Mouse (Mus musculus) C2C12 (cell line): ENCODE results near the gene Pip4p1. TPM values are rescaled to one million over a fixed set of nuclear protein-coding genes. Genes with fewer than 3 reads are reported as not detected.
A peak's percentile ranks its signal among the peaks of the same experiment; 100 is the strongest.
"Not testable (repeated sequence)": the region's sequence is repeated elsewhere in the genome, so short reads cannot be mapped to it uniquely, and the experiment has no call there.

ENCODE experiments used
- H3K27me3 ChIP-seq: one replicate; pipeline ENCODE4 v1.6.1; 2011; ENCODE audit not compliant: control insufficient read depth, insufficient read depth, insufficient read length
- H3K36me3 ChIP-seq: one replicate; pipeline ENCODE4 v1.6.1; 2011; ENCODE audit not compliant: control insufficient read depth, insufficient read depth
- H3K4me3 ChIP-seq: one replicate; pipeline ENCODE4 v1.5.1; 2011; ENCODE audit warnings: mild to moderate bottlenecking, control low read depth; ENCODE audit not compliant: poor library complexity, insufficient read depth, severe bottlenecking
- H3K79me2 ChIP-seq: one replicate; pipeline ENCODE4 v1.6.1; 2011; ENCODE audit not compliant: control insufficient read depth, insufficient read depth
- H3K79me3 ChIP-seq: one replicate; pipeline ENCODE4 v1.6.1; 2011; ENCODE audit warnings: low read depth, control low read depth
- H3ac ChIP-seq: one replicate; pipeline ENCODE3; 2011; ENCODE audit warnings: low read depth; ENCODE audit not compliant: control insufficient read depth, insufficient read length
- CEBPB ChIP-seq: IDR thresholded peaks from one replicate; pipeline ENCODE4 v1.6.1; 2011; ENCODE audit warnings: low read depth, mild to moderate bottlenecking, control low read depth, moderate library complexity
- CTCF ChIP-seq: IDR thresholded peaks from one replicate; pipeline ENCODE4 v1.5.1; 2011; ENCODE audit not compliant: control insufficient read depth, insufficient read depth, insufficient read length
- FOSL1 ChIP-seq: IDR thresholded peaks from one replicate; pipeline ENCODE4 v1.8.0; 2011; ENCODE audit warnings: mild to moderate bottlenecking, low read length; ENCODE audit not compliant: poor library complexity, insufficient read depth, severe bottlenecking
- MAX ChIP-seq: IDR thresholded peaks from one replicate; pipeline ENCODE4 v1.6.1; 2011; ENCODE audit warnings: mild to moderate bottlenecking, control low read depth
- MYOD1 ChIP-seq: IDR thresholded peaks from one replicate; pipeline ENCODE4 v1.6.1; 2011; ENCODE audit warnings: low read depth; ENCODE audit not compliant: control insufficient read depth, insufficient read length
- MYOG ChIP-seq: IDR thresholded peaks from one replicate; pipeline ENCODE4 v1.6.1; 2011; ENCODE audit not compliant: control insufficient read depth, insufficient read length; ENCODE audit errors: extremely low read depth
- USF1 ChIP-seq: IDR thresholded peaks from one replicate; pipeline ENCODE4 v1.6.1; 2011; ENCODE audit warnings: low read depth, mild to moderate bottlenecking, control low read depth, moderate library complexity
- polyA plus RNA-seq: library from polyadenylated mRNA; unstranded; fragments of >200 nt; fragmentation: generic; extraction: Trizol; gene quantifications from one replicate; pipeline ENCODE4 v1.2.1, GENCODE M21; 2012; ENCODE audit warnings: missing spikeins

Gene Pip4p1
- polyA plus RNA-seq, 1 experiment: 93.6 TPM

GRCm38 (mm10) chr14:50924281-50925064 is 6.2 kb downstream of the Pip4p1 start, which contains the start of the genes Osgep and Apex1:
Gene Osgep, minus strand, starts transcription at chr14:50924893.
Gene Apex1, plus strand, starts transcription at chr14:50924968.
- peaks cover 62% of the 10 kb centered on the region for H3K79me2 ChIP-seq
- peaks cover 41% of the 10 kb centered on the region for H3K79me3 ChIP-seq
- H3ac ChIP-seq: peak within 1 kb of the TSS; percentile 94
- peaks cover 38% of the 10 kb centered on the region for H3K36me3 ChIP-seq
- no peaks in the 10 kb centered on the region for H3K27me3 ChIP-seq
- no peak for TF ChIP-seq MYOG
- peak; percentile 97 for TF ChIP-seq MAX
- peak; percentile 99 for TF ChIP-seq USF1
- peak within 1 kb of the TSS; percentile 82 for H3K4me3 ChIP-seq

- H3ac ChIP-seq, H3K27me3 ChIP-seq: not testable (repeated sequence)
- peaks cover 27% of the 10 kb centered on the region for H3K36me3 ChIP-seq
- peak overlapping the region; percentile 82 for H3K4me3 ChIP-seq
- H3K79me3 ChIP-seq: peaks cover 30% of the 10 kb centered on the region
- peaks cover 52% of the 10 kb centered on the region for H3K79me2 ChIP-seq
These were observed 7.2 kb downstream of the Pip4p1 start for GRCm38 (mm10) chr14:50923437-50923836.

GRCm38 (mm10) chr14:50911356-50911755 is 19.3 kb downstream of the Pip4p1 start:
- no peak overlapping the region for H3K4me3 ChIP-seq
- H3K36me3 ChIP-seq: peaks cover 9% of the 10 kb centered on the region
- H3K27me3 ChIP-seq: no peaks in the 10 kb centered on the region
- H3ac ChIP-seq: no peak overlapping the region
- H3K79me2 ChIP-seq: no peaks in the 10 kb centered on the region
- H3K79me3 ChIP-seq: no peaks in the 10 kb centered on the region
- no peak for TF ChIP-seq USF1
- TF ChIP-seq MAX: no peak
- no peak for TF ChIP-seq CTCF
- TF ChIP-seq MYOG: no peak
- TF ChIP-seq FOSL1: no peak
- TF ChIP-seq MYOD1: no peak
- TF ChIP-seq CEBPB: no peak

- Histone ChIP-seq H3K4me3 (no peak overlapping the region), H3K27me3 (no peaks in the 10 kb centered on the region), H3K36me3 (no peaks in the 10 kb centered on the region), H3K79me2 (no peaks in the 10 kb centered on the region), H3K79me3 (no peaks in the 10 kb centered on the region), H3ac (no peak overlapping the region)
- TF ChIP-seq USF1 (no peak), FOSL1 (no peak), MYOD1 (no peak)
These were observed 22.5 kb downstream of the Pip4p1 start for GRCm38 (mm10) chr14:50908126-50908525.

GRCm38 (mm10) chr14:50905327-50905726 is 25.3 kb downstream of the Pip4p1 start:
- not testable (repeated sequence) for H3K4me3 ChIP-seq, H3K36me3 ChIP-seq, H3K27me3 ChIP-seq, H3K79me2 ChIP-seq, H3K79me3 ChIP-seq, H3ac ChIP-seq

GRCm38 (mm10) chr14:50904828-50905129 is 25.9 kb downstream of the Pip4p1 start:
- no peak overlapping the region for H3ac ChIP-seq
- no peaks in the 10 kb centered on the region for H3K36me3 ChIP-seq
- H3K79me2 ChIP-seq: no peaks in the 10 kb centered on the region
- H3K79me3 ChIP-seq: no peaks in the 10 kb centered on the region
- TF ChIP-seq CTCF: no peak
- no peak for TF ChIP-seq CEBPB
- TF ChIP-seq MYOG: no peak
- no peak for TF ChIP-seq FOSL1
- no peak for TF ChIP-seq MYOD1
- no peak for TF ChIP-seq USF1
- TF ChIP-seq MAX: no peak
- no peaks in the 10 kb centered on the region for H3K27me3 ChIP-seq
- no peak overlapping the region for H3K4me3 ChIP-seq
